Mouse (Mus musculus) gonadal fat pad, adult 2 months (tissue): ENCODE measurements at regions not wholly inside any gene's neighbourhood (a gene's known extent, or its start where the extent isn't known, plus 50 kb on each side); places are given as distances from the start of the nearest gene placed in this dataset.

Experiments used
- DNase-seq: peaks from one replicate; pipeline ENCODE4 v3.0.0-alpha.2; 2012; ENCODE audit warnings: low read depth

- DNase-seq = no peak
Measured at GRCm38 (mm10) chr12:39729255-39729654, 308.6 kb downstream of the Arl4a start.

- DNase-seq = no peak
Measured at GRCm38 (mm10) chr12:39724172-39724571, 313.7 kb downstream of the Arl4a start.

- no peak for DNase-seq
Measured at GRCm38 (mm10) chr12:39715120-39715519, 322.7 kb downstream of the Arl4a start.

- DNase-seq = no peak
Measured at GRCm38 (mm10) chr12:39714169-39714794, 323.5 kb downstream of the Arl4a start.

- no peak for DNase-seq
Measured at GRCm38 (mm10) chr12:39711807-39712206, 326.0 kb downstream of the Arl4a start.

GRCm38 (mm10) chr12:39709850-39710249 lies 328.0 kb downstream of the Arl4a start:
- DNase-seq = no peak

GRCm38 (mm10) chr12:39697182-39697581 lies 340.6 kb downstream of the Arl4a start:
- no peak for DNase-seq

- DNase-seq = no peak
Measured at GRCm38 (mm10) chr12:39695322-39695721, 342.5 kb downstream of the Arl4a start.

- DNase-seq = no peak
Measured at GRCm38 (mm10) chr12:39692043-39692442, 345.8 kb downstream of the Arl4a start.

GRCm38 (mm10) chr12:39685399-39685798 lies 352.4 kb downstream of the Arl4a start:
- no peak for DNase-seq

GRCm38 (mm10) chr12:39682121-39682520 lies 355.7 kb downstream of the Arl4a start:
- no peak for DNase-seq

- DNase-seq = no peak
Measured at GRCm38 (mm10) chr12:39675608-39676007, 362.2 kb downstream of the Arl4a start.

GRCm38 (mm10) chr12:39667701-39668100 lies 370.1 kb downstream of the Arl4a start:
- no peak for DNase-seq

GRCm38 (mm10) chr12:39665448-39665847 lies 372.4 kb downstream of the Arl4a start:
- DNase-seq = no peak

- no peak for DNase-seq
Measured at GRCm38 (mm10) chr12:39660420-39660819, 377.4 kb downstream of the Arl4a start.

GRCm38 (mm10) chr12:39656606-39657005 lies 381.2 kb downstream of the Arl4a start:
- DNase-seq = no peak

GRCm38 (mm10) chr12:39648952-39649351 lies 388.9 kb downstream of the Arl4a start:
- DNase-seq = no peak

- DNase-seq = no peak
Measured at GRCm38 (mm10) chr12:39646556-39646955, 391.3 kb downstream of the Arl4a start.

GRCm38 (mm10) chr12:39645581-39645980 lies 392.2 kb downstream of the Arl4a start:
- DNase-seq = no peak

- DNase-seq = no peak
Measured at GRCm38 (mm10) chr12:39639246-39639645, 398.6 kb downstream of the Arl4a start.

- no peak for DNase-seq
Measured at GRCm38 (mm10) chr12:39634337-39634736, 403.5 kb downstream of the Arl4a start.

GRCm38 (mm10) chr12:39621266-39621665 lies 416.6 kb downstream of the Arl4a start:
- no peak for DNase-seq

- no peak for DNase-seq
Measured at GRCm38 (mm10) chr12:39605289-39605688, 432.5 kb downstream of the Arl4a start.

- no peak for DNase-seq
Measured at GRCm38 (mm10) chr12:39604723-39605122, 433.1 kb downstream of the Arl4a start.
